Mouse (Mus musculus) yolk sac, embryonic 10.5 days (tissue): Measurements from ENCODE around the gene Hmga1b.
"Not testable (repeated sequence)": the region's sequence is repeated elsewhere in the genome, so short reads cannot be mapped to it uniquely, and the experiment has no call there.

Experiments used
- DNase-seq: peaks from one replicate; pipeline ENCODE4 v3.0.0-alpha.2; 2017; ENCODE audit warnings: low spot score

The Hmga1b gene

DNA sequence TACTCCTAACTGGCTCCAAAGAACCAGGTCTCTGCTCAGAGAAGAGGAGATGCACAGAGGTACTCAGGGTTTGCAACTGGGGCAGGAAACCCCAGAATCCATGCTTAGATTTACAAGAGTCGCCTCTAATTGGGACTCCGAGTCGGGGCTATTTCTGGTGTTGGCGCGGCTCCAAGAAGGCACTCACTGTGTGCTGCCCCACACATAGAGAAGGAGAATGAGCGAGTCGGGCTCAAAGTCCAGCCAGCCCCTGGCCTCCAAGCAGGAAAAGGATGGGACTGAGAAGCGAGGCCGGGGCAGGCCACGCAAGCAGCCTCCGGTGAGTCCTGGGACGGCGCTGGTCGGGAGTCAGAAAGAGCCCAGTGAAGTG lies at the start of gene Hmga1b:
Hmga1b (plus strand) TSS at position 123 of the 370 bp plus-strand sequence.
- not testable (repeated sequence) for DNase-seq

DNA sequence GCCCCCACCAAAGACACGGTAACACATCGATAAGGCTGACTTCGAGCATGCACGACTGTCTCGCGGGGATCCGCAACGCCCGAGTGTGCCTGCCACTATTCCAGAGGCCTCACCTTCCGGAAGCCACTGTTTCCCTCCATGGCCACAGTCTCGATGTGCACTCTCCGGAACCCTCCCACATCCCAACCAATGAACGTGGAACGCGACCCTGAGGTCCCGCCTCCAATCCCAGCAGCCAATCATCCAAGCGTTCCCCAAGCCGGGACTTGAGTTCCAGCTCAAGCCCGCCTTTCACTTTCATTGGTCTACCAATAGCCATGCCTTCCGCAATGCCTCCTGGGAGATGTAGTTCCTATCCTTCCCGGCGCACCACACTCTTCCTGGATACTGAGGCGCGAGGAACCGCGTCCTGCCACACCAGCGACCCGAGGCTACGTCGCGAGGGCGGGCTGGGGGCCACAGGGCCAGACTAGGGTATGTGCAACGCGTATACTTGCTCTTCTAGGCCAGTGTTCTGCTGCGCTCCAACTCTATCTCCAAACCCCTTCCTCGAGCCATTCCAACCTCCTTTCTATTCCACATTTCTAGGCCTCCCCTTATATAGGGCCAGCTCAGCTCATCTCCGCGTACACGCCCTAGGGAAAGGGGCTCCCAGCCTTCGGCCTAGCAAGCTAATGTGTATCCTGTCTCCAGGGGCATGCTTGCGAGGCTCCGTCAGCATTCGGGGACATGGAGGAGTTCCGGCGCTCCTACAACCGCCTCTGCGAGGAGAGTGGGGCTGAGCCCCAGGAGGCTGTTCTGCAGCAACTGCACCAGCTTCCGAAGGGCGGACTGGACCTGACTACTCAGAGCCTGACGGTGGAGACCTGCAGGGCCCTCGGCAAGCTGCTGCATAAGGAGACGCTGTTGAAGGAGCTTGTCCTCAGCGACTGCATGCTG lies 48.7 kb upstream of the Hmga1b start, which contains the start of the genes Cenpx and Lrrc45:
Cenpx (minus strand) TSS at position 159 of the 939 bp plus-strand sequence.
Lrrc45 (plus strand) TSS at position 346 of the 939 bp plus-strand sequence.
- peak; percentile 99 for DNase-seq

DNA sequence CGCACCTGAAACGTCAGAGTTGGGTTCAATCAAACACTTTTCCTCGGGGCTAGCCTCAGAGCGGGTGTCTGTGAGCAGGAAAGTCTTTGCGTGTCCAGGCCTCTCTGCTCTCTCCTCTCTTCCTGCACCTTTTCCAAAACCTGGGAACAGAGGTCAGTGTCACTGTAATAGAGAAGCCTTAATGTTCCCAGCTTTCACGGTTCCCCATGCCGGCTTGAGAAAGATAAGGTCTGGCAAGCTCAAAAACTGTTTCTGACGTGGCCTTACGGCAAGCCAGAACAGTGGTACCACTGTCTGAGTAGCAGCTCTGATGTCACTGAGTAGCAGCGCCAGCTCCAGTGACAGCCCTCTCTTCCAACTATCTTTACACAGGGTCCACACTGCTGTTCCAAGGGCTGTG lies 48.0 kb upstream of the Hmga1b start:
- DNase-seq: no peak

DNA sequence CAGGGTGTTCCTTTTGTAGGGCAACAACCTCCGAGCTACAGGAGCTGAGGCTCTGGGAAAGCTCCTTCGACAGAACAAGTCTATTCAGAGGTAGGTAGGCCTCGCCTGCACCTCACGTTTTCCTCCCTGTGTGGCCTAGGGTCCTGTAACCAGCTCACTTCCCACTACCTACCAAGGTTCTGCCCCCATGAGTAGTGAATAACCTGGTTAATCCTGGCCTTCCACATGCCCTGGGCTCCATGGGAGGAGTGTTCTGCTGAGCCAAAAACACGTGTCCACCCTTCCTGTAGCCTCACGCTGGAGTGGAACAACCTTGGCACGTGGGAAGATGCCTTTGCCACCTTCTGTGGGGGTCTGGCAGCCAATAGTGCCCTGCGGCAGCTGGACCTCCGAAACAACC lies 47.5 kb upstream of the Hmga1b start:
- no peak for DNase-seq

DNA sequence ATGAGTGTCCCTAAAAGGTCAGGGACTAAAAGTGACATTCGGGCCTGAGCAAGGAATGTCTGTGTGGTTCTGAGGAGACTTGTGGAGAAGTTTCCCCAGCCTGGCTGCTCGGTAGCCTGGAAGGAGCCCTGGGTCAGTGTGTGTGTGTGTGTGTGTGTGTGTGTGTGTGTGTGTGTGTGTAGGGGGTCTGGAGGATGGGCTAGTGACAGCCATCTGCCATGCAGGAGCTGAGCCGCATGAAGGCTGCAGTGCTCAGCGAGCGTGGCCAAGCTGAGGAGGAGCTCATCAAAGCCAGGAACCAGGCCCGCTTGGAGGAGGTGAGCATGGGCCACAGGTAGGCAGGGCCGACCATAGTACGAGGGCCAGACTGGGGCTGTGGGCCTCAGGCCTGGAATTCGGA lies 43.4 kb upstream of the Hmga1b start:
- DNase-seq: no peak

DNA sequence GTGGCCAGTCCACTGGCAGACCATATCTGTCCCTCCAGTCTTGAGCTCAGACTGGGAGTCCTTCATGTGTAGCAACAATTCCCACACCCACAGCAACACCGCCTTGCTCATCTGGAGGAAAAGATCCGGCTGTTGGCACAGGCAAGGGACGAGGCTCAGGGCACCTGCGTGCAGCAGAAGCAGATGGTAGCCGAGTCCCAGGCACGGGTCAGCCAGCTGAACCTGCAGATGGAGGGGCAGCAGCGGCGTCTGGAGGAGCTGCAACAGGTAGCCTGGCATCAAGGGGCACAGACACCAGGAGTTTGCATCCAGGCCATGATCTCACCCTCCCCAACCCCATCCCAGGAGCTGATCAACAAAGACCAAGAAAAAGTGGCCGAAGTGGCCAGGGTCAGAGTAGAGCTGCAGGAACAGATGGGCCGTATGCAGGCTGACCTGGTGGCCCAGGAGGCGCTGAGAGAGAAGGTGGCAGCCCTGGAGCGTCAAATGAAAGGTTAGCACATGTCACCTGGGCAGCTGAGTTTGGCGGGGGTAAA lies 42.7 kb upstream of the Hmga1b start:
- DNase-seq: no peak

DNA sequence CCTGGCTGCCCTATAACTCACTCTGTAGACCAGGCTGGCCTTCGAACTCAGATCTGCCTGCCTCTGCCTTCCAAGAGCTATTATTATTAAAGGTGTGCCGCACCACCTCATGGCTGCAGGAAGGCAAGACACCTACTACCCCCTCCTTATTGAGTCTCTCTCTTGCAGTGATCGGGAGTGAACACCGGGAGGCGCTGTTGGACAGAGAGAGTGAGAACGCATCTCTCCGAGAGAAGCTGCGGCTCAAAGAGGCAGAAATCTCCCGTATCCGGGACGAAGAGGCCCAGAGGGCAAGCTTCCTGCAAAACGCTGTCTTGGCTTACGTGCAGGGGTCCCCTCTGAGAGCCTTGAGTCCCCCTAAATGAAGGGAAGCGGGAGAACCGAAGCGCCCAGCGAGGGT lies 42.1 kb upstream of the Hmga1b start:
- DNase-seq: peak; percentile 86

DNA sequence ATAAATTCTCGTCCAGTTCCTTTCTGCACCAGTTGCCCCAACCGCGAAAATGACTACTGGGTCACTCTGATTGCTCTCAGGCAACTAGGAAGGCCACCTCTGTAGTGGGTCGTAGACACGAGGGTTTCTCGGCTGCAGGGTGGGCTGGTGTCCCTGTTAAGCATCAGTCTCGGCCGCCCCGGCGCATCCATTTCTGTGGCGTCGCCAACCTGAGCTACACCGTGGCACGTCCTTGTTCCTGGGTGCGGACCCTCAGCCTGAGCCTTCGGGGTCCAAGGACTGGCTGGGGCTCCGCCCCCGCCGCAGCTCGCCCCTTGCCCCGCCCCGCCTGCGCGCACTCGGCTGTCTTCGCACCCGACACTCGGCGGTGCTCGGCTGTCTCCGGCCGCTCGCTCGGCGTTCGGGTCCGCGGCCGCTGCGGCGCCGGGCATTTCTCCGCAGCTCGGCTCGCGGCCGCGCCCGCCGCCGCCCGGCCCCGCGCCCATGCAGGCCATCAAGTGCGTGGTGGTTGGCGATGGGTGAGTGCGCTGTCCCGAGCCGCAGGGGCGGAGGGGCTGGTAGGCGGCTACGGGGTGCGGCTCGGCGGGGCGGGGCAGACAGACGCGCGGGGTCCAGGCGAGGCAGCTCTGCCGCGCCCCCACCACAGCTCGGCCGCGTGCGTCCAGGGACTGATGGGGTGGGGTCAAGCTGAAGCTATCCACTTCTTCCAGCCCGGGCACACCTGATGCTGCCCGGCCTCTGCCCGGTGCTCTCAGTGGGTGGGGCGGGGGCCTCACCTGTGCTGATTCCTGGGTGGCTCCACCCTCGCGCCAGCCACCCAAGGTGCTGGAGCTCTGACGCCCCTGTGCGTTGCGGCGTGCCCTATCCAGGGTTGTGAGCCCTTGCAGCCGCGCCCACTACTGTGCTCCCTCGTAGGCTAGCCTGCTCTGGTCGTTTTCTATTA lies 41.2 kb upstream of the Hmga1b start, which contains the start of gene Rac3:
Rac3 (plus strand) TSS at position 347 of the 943 bp plus-strand sequence.
- peak; percentile 76 for DNase-seq

DNA sequence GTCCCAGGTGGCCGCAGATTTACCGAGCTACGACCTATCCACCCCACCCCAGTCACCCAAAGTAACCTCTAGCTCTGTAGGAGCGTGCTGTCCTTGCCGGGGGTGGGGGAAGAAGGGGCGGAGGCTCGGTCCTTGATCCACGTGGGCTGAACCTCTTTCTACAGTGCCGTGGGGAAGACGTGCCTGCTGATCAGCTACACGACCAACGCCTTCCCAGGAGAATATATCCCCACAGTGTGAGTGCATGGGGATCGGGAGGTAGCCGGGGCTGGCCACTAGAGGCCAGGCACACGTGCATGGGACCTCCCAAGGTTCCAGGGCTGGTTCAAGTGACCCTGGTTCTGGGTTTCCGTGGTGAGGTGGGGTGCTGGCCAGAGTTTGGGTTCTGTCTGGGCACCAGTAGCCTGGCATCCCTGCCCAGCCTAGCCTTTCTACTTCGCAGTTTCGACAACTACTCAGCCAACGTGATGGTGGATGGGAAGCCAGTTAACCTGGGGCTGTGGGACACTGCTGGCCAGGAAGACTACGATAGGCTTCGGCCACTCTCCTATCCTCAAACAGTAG lies 40.4 kb upstream of the Hmga1b start:
- no peak for DNase-seq

DNA sequence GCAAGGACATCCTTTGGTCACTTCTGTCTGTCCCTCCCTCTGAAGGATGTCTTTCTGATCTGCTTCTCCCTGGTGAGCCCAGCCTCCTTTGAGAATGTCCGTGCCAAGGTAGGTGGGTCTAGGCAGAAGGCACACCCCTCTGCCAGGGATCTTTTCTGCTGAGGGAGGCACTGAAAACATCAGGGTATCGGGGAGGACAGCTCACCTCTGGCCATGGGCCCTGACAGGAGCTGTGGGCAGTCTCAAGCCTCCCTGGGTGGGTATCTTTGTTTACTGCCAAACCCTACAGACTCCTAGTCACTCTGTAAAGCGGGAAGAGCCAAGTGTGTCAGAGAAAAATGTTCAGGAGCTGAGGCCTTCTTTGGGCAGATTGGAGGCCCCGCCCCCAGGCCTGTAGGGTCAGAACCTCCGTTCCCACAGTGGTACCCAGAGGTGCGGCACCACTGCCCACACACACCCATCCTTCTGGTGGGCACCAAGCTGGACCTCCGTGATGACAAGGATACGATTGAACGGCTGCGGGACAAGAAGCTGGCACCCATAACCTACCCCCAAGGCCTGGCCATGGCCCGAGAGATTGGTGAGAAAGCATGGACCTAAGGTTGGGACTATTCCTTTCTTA lies 39.7 kb upstream of the Hmga1b start:
- no peak for DNase-seq

DNA sequence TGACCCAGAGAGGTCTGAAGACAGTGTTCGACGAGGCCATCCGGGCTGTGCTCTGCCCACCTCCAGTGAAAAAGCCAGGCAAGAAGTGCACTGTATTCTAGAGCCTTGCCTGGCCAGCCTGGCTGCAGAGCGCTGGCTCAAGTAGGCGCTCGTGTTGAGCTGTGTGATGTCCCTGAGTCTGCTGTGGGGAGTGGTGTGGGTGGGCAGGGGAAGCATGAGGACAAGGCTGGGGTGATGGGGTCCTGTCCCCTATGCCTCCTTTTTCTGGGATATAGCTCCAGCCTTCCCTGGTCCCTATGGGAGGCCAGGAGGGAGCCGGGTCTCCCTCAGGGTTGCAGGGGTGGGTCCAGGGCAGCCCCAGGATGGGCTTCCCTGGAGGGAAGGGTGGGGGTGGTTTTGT lies 39.1 kb upstream of the Hmga1b start:
- no peak for DNase-seq

DNA sequence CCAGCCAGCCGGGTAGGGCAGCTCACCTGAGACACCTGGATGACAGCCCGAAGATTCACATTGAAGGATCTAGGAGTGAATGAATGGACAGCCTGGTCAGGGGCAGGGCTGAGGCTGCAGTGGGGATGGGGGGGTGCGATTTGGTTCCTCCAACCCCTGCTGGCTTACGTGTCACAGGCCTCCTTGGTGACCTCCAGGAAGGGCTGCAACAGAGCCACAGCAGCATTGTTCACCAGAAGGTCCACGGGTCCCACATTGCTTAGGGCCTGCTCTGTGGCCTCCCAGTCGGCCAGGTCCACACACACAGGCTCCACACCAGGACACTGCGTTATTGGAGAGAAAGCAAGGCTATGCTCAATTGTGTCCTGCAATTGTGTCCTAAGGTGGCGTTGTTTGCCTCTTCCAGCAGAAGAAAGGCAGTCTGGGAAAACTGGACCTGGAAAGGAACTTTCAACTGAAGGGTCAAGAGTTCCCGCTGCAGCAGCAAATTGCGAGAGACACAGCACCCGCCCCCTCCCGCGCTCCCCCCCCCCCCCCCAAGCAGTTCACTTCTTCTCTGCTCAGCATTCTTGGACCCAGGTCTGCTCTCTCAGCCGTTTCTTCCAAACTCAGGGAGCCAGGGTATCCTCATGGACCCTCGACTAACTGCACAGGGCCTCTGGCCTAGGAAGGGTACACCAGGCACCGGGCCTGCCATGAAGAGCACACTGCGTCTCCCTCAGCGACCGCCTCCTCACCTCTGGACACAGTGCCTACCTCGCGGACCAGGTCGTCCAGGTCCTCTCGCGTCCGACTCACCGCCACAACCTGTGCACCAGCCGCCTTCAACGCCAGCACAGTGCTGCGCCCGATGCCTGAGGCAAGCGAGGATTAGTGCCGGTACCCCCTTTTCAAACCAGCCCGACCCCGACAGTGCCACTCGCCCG lies 36.1 kb upstream of the Hmga1b start:
- peak; percentile 67 for DNase-seq

DNA sequence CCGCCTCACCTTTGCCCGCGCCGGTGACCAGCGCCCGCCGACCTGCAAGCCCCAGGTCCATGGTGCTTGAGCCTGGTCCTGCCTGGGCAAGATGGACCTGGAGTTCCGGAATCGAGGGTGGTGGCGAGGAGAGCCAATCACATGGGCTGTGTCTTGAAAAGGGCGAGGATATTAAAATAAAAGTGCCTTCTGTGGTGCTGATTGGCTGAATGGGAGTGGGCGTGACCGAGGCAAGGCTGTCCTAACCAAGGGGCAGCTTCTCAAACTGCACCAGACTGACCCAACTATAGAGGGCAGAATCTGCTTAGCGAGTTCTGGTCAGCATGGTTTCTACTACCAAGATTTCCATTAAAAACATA lies 35.4 kb upstream of the Hmga1b start, which contains the start of gene Dcxr:
Dcxr (minus strand) TSS at position 113 of the 359 bp plus-strand sequence.
- peak; percentile 92 for DNase-seq

DNA sequence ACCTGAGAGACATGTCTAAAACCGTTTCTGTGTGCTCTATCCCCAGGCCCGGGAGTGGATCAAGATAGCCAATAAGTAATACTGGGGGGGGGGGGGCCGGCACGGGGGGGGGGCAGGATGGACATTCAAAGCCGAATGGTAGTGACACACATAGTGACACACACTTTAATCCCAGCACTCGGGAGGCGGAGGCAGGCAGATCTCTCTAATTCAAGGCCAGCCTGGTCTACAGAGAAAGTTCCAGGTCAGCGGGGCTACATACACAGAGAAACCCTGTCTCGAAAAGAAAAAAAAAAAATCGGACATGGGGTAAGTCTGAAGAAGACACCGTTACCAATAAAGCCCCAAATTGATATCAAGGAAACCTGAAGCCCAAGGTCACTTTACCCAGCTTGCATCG lies 35.0 kb upstream of the Hmga1b start:
- no peak for DNase-seq

DNA sequence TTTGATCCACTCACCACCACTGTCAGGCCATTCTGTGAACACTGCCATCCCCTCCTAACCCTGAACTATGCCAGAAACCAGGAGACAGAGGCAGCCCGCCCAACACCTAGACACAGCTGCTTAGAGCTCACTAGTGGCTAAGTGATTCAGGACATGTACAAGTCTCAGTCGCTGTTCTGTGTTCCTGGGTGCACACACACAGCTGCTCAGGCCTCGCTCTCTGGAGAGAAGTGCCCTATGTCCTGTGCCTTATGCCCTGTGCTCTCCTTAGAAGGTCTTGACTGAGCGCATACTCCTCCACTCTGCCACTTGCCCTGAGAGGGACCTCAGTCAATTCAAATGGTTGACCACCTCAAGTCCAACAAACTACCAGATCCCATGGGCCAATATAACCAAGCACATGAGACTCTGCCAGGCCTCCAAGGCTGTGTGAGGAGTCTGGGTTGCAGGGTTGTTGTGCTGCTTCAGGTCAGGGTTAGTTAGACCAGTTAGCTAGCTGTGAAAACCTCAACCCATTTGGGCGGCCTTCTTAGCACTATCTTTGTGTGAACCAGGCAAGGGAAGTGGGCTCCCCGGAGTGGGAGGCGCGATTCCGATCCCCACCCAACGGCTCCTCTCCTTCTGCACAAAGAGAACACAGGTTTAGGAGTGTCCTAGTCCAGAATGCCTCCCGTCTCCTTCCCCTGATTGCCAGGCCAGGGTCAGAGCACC lies 33.9 kb upstream of the Hmga1b start:
- no peak for DNase-seq

DNA sequence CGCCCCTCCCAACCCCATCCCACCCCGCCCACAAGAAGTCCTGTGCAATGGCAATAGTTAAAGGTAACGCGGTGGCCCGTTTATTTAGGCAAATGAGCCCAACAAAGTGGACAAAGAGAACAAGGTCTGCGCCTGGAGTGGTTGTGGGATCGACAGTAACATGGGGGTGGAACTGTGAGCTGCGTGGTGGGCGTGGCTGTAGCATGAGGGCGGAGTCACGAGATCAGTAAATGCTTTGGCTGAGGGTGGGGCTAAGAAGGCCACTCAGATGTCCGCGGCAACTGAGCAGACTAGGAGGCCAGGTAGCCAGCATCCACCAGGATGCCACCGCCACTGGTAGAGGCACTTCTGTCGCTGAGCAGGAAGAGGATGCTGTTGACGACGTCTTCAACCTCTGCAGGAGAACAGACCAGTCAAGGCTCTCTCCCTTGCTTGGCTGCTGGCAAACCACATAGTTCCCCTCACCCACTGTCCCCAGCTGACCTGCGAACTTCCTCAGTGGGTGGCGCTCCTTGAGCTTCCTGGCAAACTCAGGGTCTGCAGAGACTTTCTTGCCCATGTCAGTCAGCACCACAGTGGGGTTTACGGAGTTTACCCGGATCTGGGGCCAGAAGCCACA lies 33.1 kb upstream of the Hmga1b start:
- peak; percentile 69 for DNase-seq

DNA sequence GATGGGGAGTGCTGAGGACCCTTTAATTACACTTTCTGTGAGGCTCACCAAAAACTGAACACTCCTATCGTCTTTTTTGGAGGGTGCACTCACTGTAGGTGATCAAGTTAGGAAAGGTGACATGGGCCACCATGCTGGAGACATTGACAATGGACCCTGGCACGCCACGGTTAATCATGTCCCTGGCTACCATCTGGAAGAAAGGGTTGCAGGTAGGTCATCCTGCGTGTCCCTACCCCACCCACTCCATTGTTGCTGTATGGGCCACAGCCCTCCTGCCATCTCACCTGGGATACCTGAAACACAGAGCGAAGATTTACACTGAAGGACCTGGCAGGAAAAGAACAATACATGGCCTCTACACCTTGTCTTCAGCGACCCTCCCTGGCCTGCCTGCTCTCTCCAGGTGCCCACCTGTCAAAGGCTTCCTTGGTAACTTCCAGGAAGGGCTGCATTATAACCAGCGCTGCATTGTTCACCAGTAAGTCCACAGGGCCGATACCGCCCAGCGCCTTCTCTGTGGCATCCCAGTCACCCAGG lies 32.2 kb upstream of the Hmga1b start:
- no peak for DNase-seq

DNA sequence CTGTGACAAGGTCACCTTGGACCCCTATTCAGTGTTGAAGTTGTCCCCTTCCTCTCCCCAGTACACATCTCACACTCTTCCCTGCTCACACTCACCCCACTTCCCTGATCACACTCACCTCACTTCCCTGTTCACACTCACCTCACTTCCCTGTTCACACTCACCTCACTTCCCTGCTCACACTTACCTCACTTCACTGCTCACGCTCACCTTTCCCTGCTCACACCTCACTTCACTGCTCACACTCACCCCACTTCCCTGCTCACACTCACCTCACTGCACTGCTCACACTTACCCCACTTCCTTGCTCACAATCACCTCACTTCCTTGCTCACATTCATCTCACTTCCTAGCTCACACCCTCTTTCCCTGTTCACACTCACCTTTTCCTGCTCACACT lies 31.2 kb upstream of the Hmga1b start:
- DNase-seq: no peak
